Mouse (Mus musculus) 3T3-L1 (cell line): ENCODE data around the gene Ttll11.
A peak's percentile ranks its signal among the peaks of the same experiment; 100 is the strongest.

ENCODE experiments used
- DNase-seq: peaks from one replicate; pipeline ENCODE4 v3.0.0-alpha.2; 2015; ENCODE audit warnings: low read depth, low spot score

Ttll11 gene

DNA sequence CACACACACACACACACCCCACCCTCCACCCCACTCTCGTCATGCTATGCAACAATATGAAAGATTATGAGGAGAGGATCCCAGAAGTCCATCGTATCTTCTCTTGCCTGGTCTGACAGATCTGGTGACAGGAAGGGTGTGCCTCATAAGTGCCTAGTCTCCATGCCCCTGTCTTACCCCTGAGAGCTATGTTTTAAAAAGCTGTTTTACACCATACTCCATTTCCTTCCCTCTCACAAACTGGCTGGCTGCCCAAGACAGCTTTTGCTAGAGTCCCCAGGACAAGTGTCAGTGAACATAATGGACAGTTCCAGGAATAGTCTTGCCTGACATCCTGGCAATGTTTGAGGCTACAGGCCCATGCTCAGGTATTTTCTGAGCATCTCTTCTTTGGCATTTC lies 78.9 kb downstream of the Ttll11 start:
- DNase-seq = no peak

DNA sequence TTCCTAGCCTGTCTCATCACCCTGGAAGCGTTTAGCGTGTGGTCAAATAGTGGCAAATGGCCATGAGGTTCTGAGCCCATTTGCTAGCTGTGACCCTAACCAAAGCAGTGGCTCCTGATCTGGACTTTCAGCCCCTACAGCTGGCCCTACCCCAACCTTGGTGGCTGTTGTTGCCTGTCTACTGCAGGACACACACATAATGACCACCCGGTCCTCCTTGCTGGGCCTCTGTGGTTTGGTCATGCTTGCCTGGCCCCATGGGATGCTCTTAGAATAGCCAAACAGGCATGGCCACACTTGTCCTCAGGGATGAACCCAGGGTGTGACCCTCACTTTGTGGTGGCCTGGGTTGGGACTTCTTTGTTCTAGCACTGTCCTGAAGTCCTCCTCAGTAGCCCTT lies 80.0 kb downstream of the Ttll11 start:
- no peak for DNase-seq

DNA sequence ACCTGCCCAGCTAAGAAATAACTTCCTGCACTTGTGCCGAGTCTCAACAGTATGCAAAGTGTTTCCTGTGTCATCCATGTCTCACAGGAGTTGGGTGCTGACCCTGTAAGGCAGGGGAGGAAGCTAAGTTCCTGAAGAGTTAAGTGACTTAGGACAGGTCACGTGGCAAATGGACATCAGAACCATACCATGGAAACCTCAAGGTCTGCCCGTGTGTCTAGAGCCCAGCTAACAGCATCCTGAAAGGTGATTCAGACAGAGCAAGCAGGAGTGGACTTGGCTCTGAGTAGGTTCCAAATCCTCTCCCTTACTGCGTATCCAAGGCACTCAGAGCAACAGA lies 80.6 kb downstream of the Ttll11 start:
- no peak for DNase-seq

DNA sequence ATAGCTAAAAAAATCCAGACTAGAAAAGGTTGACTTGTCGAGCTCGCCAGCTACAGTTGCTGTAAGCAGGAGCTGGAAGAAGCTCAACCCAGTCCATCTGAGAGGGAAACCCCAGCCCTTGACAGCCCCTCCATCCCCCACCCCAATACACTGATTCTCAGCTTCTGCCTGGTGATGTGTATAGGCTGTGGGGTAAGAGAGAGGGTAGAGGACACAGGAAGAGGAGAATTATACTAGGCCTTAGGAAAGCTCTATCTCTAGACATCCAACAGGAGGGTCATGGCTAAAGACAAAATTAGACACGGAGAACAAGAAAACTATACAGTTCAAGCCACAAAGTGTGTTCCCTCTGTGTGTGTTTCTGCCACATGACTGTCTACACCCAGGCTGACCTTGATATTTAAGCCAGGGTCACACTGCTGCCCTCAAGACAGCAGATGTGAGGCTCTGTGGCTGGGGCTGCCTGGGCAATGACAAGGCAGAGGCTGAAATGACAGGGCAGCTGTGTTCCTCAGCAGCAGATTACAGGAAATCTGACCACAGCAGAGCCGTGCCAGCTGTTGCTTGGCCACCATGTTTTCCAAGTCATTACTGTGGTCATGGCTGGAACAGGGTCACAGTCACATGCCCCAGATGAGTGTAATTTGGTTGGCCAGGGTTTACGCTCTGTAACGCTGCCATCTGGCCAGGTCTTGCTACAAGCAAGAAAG lies 81.1 kb downstream of the Ttll11 start:
- peak; percentile 78 for DNase-seq

DNA sequence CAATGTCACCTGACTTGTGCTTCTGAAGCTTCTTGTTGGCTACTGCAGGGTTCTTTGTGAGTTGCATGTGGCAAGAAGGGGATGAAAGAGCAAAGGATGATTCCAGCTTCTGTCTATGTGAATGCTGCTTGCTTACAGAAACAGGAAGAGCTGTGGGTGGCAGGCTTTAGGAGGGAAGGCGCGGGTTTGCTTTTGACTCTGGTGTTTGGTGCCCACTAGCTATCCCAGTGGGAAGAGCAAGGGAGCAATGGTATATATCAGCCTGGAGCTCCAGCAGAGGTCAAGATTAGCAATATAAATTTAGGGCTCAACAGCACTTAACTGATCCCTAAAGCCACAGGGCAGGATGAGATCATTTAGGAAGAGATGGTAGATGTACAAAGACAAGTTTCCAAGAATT lies 82.6 kb downstream of the Ttll11 start:
- no peak for DNase-seq

DNA sequence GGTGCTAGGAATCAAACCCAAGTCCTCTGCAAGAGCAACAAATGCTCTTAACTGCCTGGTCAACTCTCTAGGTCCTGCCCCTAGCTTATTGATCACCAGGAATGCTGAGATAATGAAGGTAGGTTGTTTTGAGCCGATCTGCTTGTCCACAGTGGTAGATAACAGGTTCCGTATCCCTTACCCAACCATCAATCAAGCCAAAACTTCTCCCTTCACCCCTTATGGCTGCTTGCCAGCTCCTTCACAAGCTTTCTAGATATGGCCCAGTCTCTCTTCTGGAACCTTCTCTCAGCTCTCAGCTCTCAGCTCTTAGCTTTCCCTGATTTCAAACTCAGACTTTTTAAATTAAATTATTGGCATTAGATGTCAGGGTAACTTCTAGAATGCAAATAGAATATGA lies 85.2 kb downstream of the Ttll11 start:
- DNase-seq = no peak

DNA sequence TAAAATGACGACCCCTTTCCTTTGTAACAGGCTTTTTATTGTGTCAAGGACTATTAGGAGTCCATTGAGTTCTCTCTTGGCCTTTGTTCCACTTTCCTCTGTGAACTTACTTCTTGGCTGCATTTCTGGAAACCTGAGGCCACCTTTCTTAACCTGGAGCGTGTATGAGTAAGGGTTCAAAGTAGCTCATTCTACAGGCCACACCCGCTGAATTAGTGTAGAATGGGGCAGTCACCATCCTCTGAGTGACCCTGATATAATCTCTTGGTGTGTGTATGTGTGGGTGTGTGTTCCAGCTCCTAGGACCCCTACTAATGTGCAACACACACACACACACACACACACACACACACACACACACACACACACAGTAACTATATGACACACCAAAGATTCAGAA lies 89.1 kb downstream of the Ttll11 start:
- DNase-seq = no peak

DNA sequence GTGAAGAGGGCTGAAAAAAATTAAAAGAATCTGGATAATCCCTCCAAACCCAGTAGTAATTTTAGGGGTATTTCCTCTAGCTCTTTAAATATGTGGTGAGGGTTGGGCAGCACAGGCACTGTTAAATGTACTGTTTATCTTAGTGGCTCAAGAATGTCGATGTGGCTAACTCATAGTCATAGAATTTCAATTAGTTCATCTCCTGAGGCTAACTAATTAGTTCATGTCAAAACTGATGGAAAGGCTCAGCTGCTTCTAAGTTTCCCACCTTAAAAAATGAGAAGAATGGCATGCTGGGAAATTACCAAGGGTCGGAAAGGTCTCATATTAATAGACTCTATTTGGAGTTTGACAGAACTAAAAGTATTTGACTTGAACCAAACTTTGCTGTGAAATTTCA lies 89.9 kb downstream of the Ttll11 start:
- DNase-seq = no peak

DNA sequence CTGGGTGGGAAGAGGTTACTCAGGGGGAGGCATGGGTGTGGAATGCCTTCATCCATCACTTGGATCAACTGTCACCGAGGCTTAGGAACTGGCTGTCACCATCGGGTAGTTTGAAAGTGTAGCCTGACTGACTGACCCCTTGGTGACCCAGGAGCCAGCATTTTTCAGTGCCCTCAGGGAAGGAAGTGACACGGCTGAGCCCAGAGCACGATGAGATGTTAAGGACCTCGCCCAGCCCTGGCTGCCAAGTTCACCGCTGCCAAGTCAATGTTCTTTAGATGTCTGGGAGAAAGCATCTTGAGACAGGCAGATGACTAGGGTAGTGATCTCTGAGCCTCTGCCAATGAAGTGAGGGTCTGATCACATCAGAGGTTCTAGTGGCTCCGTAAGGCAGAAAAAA lies 95.4 kb downstream of the Ttll11 start:
- peak; percentile 63 for DNase-seq

DNA sequence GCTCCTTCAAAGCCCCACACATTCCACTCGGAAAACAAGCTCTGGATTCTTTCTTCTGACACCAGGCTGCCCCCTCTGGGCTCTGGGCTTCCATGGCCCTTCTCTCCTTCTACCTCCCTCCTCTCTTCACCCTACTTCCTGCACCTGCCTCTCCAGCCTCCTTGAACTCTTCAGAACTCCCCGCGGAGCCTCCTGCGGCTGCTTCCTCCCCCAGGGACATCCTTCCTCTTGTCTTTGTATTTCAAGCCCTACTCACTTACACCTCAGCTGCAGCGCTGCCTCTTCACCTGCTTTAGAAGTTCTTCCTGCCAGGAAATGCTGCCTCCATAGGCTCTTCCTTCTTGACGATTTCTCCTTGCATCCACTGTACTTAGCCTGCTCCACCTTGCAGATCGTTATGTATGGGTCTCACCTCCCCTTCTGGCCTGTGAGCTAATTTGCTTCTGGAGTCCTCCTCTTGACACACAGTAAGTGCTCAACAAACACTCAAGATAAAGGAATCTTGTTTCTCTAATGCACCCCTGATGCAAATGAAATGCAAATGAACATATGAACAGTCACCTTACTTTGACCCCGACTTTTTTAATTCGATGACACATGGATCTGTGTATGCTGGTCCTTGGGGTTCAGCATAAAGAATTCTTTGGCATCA lies 97.3 kb downstream of the Ttll11 start:
- peak; percentile 26 for DNase-seq

DNA sequence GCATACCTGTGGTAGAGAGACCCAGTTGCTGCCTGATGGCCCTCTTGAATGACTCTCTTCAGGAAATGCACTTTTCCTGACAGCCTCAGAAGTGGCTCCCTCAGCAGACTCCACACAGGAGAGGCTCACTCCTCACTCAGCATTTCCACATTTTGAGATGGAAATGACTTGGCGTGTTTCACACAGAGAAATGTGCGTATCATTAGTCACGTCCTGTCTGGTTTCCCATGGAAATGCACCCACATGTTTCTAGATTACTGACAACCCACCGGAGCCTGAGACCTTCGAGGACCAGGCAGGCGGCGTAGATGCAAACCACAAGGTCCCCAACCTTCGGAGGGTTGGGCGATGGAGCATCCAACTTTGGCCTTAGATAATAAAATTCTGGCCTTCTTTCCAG lies 97.8 kb downstream of the Ttll11 start:
- peak; percentile 70 for DNase-seq

DNA sequence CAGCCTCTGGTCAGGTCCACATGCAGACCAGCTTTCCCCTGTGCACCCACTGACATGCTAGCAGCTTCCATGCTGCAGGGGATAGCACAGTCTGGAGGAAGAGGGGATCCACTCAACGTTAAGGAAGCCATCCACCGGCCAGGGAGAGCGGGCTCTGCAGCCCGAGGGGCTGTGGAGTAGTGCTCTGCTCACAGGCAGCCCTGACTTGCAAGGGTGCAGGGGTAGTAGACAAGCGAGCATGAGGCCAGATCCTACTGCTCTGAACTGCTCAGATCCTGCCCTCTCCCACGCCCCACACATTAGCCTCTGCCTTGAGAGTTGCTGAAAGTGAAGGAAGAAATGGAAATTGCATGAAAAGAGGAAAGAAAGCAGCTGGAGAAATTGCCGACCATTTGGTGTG lies 99.4 kb downstream of the Ttll11 start:
- no peak for DNase-seq

DNA sequence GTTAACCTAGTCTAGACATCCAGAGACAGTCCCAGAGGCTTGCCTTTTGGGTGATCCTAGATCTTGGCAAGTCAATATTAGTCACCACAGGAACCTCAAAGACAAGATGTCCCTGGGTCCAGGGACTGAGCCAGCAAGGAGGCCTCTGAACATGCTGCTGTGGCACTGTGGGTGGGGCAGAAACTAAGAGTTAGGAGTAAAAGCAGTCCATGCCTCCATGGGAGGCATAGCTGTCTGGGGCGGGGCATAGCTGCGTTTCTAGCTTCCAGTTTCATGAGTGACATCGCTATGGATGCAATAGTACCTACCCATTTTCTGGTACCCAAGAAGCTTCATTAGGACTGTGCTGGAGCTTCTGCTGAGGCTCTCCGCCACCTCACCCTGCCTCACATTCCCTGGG lies 99.8 kb downstream of the Ttll11 start:
- DNase-seq = peak; percentile 26

DNA sequence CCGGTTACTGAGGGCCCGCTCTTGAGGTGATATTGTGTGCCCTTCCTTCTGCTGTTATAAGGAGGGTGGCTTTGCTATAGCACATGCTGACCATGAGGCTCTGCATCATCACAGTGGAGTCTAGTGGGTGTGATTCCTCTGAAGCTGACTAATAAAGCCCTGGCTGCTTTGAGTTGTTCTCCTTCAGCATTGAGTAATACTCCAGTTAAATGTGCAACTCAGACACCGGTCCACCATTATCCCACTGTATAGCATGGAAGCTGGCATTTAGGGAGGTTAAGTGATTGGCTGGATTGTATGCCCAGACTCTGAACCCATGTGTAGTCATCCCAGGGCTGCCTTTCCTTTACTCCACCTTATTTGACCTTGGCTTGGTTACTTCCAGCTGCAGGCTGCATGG lies 101.2 kb downstream of the Ttll11 start:
- peak; percentile 51 for DNase-seq

DNA sequence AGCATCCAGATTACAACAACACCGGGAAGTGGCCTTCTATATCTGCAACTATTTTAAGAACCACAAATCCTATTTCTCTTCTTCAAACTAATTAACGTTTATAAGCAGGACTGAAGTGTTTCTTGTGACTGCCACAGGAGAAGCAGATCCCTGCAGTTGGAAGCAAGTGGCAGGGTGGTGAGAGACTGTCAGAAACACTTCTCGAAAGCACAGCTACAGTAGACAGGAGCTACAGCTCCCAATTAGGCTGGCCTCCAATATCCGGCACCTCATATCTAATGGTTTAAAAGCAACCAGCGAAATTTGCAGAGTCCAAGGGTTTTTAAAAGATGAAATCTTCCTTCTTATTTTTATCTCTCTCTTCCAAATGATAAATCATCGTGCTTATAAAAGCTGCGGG lies 104.1 kb downstream of the Ttll11 start:
- no peak for DNase-seq

DNA sequence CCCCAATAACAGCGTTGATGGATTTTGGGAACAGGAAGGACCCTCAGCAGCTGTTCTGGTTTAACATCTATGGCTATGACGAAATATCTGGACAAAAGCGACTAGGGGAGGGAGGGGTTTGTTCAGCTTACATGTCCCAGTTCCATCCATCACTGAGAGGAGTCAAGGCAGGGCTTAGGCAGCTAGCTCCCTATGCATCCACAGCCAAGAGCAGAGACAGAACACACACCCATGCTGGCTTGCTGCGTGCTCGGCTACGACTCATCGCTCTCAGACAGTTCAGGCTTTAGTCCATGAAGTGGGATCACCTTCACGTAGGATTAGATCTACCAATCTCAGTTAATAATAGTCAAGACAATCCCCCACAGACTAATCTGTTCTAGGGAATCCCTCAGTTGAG lies 105.3 kb downstream of the Ttll11 start:
- DNase-seq = peak; percentile 51

DNA sequence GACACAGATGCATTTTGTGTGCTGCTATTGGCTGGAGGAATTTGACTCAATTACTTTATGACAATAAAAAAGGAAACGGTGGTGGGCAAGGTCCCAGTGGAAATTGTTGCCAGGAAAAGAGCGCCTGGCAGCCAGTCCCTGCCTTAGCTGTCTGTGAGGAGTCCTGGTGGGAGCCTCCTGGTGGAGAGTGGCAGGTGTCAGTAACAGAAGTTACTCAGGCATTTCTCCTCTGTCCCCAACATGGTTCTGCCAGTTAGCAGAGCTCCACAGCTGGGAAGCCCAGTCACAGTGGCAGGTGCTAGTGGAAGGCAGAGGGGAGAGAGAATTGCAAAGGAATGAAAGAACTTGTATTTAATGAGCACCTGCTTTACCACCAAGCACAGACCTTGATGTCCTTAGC lies 110.5 kb downstream of the Ttll11 start:
- no peak for DNase-seq

DNA sequence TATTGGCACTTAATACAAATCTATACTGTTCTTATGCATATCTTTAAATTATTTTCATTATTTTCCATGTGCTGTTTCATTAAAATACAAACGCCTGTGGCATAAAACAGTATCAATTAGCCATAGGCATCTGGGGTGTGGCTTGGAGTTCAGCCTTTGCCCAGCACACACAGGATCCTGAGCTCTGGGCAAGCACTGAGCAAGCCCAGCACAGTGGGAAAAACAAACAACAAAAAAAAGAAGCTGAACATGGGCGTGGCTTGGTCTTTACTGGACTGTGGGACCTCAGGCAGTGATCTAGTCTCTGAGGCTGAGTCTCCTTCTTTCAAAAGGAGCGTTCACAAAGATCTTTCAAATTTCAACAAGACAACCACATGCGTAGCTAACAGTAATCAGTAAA lies 116.4 kb downstream of the Ttll11 start:
- no peak for DNase-seq

DNA sequence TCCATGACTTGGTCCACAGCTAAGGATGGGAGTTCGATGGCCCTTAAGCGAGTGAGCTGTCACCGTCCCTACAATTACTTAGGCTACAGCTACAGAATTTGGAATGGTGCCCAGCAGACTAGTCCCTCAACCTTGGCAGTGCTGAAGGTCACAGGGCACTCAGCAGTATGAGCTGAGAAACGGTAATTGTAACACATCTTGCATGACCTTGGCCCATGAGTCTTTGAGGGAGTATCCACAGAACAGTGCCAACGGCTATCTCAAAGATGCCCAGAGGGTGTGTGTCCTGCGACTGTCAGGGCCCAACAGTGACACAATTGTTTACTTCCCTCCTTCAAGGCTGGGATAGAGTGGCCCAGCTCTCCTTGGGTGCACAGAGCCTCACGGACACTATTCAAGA lies 118.5 kb downstream of the Ttll11 start:
- no peak for DNase-seq

DNA sequence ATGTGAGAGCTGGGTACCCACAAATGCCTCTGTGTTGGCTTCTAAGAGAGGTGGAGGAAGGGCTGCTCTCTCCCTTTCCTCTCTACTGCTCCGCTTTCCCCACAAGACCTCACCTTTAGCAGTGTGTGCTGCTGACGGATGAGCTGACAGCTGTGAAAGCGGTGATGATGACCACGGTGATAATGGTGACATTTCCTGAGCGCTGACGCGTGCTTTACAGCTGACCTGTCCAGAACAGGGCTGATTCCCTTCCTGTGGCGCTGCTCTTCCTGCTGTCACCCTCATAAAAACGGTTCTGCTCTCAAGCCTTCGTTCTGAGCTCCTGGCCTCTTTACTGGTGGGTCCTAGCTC lies 119.3 kb downstream of the Ttll11 start:
- DNase-seq = no peak

DNA sequence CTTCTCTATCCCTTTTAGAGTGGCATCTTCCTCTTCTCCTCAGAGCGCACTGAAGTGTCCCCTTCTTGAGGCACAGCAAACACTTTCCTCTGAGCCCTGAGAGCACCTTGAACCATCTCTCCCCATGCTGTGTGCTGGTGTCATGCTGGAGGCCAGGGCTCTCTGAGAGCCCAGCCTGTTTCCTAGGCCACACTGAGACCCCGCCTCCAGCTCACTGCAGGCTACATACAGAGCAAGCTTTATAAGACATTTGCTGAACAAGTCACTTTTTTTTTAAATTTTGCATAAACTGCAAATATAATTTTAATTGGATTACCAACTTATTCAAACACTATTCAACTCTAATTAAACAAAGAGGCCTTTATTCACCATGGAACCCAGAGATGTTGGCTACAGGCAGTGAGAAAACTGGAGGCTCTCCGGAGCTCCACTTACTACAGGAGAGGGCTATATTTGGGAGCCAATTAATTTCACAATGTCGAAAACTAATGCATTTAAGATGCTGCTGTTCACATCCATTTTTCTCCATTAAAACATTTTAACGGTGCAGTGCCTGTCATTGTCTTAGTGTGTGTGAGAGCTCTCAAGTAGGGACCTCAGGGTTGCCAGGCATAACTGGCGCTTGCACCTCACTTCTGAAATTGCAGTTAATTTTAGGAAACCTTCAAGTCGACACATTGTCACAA lies 119.9 kb downstream of the Ttll11 start:
- no peak for DNase-seq

DNA sequence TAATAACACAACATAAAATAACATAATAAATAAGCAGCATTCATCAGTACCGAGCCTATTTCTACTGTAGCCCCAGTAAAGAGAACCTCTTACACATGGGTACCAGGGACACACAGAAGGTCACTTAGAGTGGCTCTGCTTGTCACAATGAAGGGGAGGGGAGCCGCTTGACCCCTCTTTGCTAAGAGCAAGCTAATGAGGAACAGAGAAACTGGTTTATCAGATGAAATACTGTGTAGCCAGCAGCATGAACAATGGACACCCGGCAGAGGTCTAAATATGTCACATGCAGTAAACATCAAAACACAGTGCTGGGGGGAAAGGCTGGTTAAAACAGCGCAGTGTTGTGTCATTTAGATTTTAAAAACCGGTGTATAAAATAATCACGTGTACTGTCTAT lies 121.4 kb downstream of the Ttll11 start:
- no peak for DNase-seq

DNA sequence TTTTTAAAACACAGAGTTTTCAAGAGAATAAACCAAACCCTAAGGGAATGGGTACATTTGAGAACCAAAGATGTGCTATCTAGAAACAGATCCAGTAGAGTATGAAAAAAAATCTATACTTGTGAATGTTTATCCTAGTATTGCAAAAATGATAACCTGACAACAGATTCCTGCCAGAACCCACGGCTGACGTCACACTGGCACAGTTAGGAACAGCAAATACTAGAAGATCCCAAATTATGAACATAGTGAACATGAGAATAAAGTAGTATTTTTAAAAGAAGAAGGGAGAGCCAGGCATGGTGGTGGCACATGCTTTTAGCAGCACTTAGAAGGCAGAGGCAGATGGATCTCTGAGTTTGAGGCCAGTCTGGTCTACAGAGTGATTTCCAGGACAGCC lies 122.8 kb downstream of the Ttll11 start:
- DNase-seq = no peak
